Mouse (Mus musculus) hindbrain, embryonic 11.5 days (tissue): Measurements from ENCODE around the gene Myo18b. TPM values are rescaled to one million over a fixed set of nuclear protein-coding genes. Genes with fewer than 3 reads are reported as not detected.

Experiments
- ATAC-seq: fragments of 200-750 bp; cut with Nextera tagmentation; 2 replicates; pipeline ENCODE4 v1.8.0; 2017; ENCODE audit warnings: mild to moderate bottlenecking, moderate TSS enrichment, moderate library complexity; ENCODE audit not compliant: low FRiP score
- DNase-seq: peaks from one replicate; pipeline ENCODE4 v3.0.0-alpha.2; 2015; ENCODE audit warnings: low spot score
- H3K27ac ChIP-seq: fragments of 300-500 bp; sonication (generic); 2 replicates; pipeline ENCODE4 v1.5.1; 2014; ENCODE audit warnings: mild to moderate bottlenecking, low read depth, low read length
- H3K27me3 ChIP-seq: fragments of 300-500 bp; sonication (generic); 2 replicates; pipeline ENCODE4 v1.6.1; 2014; ENCODE audit warnings: mild to moderate bottlenecking, low read length, moderate library complexity, mixed read lengths; ENCODE audit not compliant: control insufficient read depth, insufficient read depth
- H3K36me3 ChIP-seq: fragments of 300-500 bp; sonication (generic); 2 replicates; pipeline ENCODE4 v1.6.1; 2014; ENCODE audit warnings: mild to moderate bottlenecking, low read length, moderate library complexity, mixed read lengths; ENCODE audit not compliant: control insufficient read depth, insufficient read depth
- H3K4me1 ChIP-seq: fragments of 300-500 bp; sonication (generic); replicated peaks from 2 replicates; pipeline ENCODE4 v1.6.1; 2014; ENCODE audit warnings: low read length, mixed read lengths; ENCODE audit not compliant: control insufficient read depth, insufficient read depth
- H3K4me2 ChIP-seq: fragments of 300-500 bp; sonication (generic); replicated peaks from 2 replicates; pipeline ENCODE4 v1.6.1; 2014; ENCODE audit warnings: mild to moderate bottlenecking, low read depth, low read length
- H3K4me3 ChIP-seq: fragments of 300-500 bp; sonication (generic); 2 replicates; pipeline ENCODE4 v1.5.1; 2014; ENCODE audit warnings: low read depth, low read length
- H3K9ac ChIP-seq: fragments of 300-500 bp; sonication (generic); 2 replicates; pipeline ENCODE4 v1.6.1; 2014; ENCODE audit warnings: low read depth, low read length
- H3K9me3 ChIP-seq: fragments of 300-500 bp; sonication (generic); 2 replicates; pipeline ENCODE4 v1.6.1; 2016; ENCODE audit warnings: low read length; ENCODE audit not compliant: control insufficient read depth
- WGBS: fragments of 180-500 bp; shearing (Covaris S2); extraction: QIAGEN DNeasy Blood & Tissue Kit; methylation state at CpG from one replicate; pipeline ENCODE4 v1.1.7; 2014; 5-methylcytosine and 5-hydroxymethylcytosine counted together
- polyA plus RNA-seq: library from polyadenylated mRNA; unstranded; fragments of >200 nt; fragmentation: Nextera tagmentation; extraction: Ambion mirVana; gene quantifications from 2 replicates; pipeline ENCODE4 v1.2.1, GENCODE M21; 2014

The Myo18b gene
- polyA plus RNA-seq, 1 experiment from 2014 or later: 0.68 TPM

GRCm38 (mm10) chr5:112864719-112865367 is 31.3 kb downstream of the Myo18b start:
- Histone ChIP-seq H3K36me3 (no peaks in the 10 kb centered on the region), H3K4me2 (no peak overlapping the region), H3K9ac (no peak overlapping the region), H3K4me3 (no peak overlapping the region), H3K4me1 (no peaks in the 10 kb centered on the region), H3K27me3 (peaks cover 9% of the 10 kb centered on the region; the same call in 1 of the 2 replicates), H3K27ac (no peak overlapping the region), H3K9me3 (no peaks in the 10 kb centered on the region)
- WGBS: 45% methylated on average over 4 of the region's 4 CpGs
- peak; percentile 73 for DNase-seq
- no peak for ATAC-seq

GRCm38 (mm10) chr5:112859379-112860035 is 36.7 kb downstream of the Myo18b start:
- H3K27me3 ChIP-seq: peaks cover 27% of the 10 kb centered on the region
- H3K9ac ChIP-seq: no peak overlapping the region
- 35% methylated on average over 12 of the region's 12 CpGs for WGBS
- H3K4me2 ChIP-seq: no peak overlapping the region
- H3K36me3 ChIP-seq: no peaks in the 10 kb centered on the region
- no peaks in the 10 kb centered on the region for H3K4me1 ChIP-seq
- H3K27ac ChIP-seq: no peak overlapping the region
- H3K4me3 ChIP-seq: no peak overlapping the region
- DNase-seq: no peak
- no peak for ATAC-seq
- H3K9me3 ChIP-seq: no peaks in the 10 kb centered on the region

GRCm38 (mm10) chr5:112853179-112853578 is 43.0 kb downstream of the Myo18b start:
- H3K9ac ChIP-seq: no peak overlapping the region
- DNase-seq (peak; percentile 62), ATAC-seq (peak; percentile 64)
- no peaks in the 10 kb centered on the region for H3K9me3 ChIP-seq
- H3K36me3 ChIP-seq: no peaks in the 10 kb centered on the region
- H3K27me3 ChIP-seq: peaks cover 31% of the 10 kb centered on the region
- WGBS: 27% methylated on average over 8 of the region's 8 CpGs
- H3K4me1 ChIP-seq: peaks cover 25% of the 10 kb centered on the region
- no peak overlapping the region for H3K4me2 ChIP-seq
- H3K27ac ChIP-seq: peak overlapping the region; percentile 54
- H3K4me3 ChIP-seq: no peak overlapping the region

- Histone ChIP-seq H3K27ac (peak overlapping the region; percentile 67; the same call in 1 of the 2 replicates), H3K4me3 (no peak overlapping the region), H3K36me3 (no peaks in the 10 kb centered on the region), H3K4me1 (peaks cover 31% of the 10 kb centered on the region), H3K27me3 (peaks cover 31% of the 10 kb centered on the region), H3K9ac (no peak overlapping the region), H3K4me2 (no peak overlapping the region), H3K9me3 (no peaks in the 10 kb centered on the region)
- ATAC-seq (peak; percentile 58), DNase-seq (peak; percentile 60)
- 12% methylated on average over 5 of the region's 5 CpGs for WGBS
Measured at GRCm38 (mm10) chr5:112851389-112851788, 44.8 kb downstream of the Myo18b start.

GRCm38 (mm10) chr5:112848586-112849280 is 47.4 kb downstream of the Myo18b start:
- WGBS: 3% methylated on average over 16 of the region's 16 CpGs
- no peak overlapping the region for H3K27ac ChIP-seq
- 0 out of 2 replicates have a peak, but pooled peaks have one; percentile 41 for ATAC-seq
- H3K4me2 ChIP-seq: peak overlapping the region; percentile 1; the same call in 1 of the 2 replicates
- peaks cover 37% of the 10 kb centered on the region for H3K4me1 ChIP-seq
- no peaks in the 10 kb centered on the region for H3K36me3 ChIP-seq
- peak; percentile 81 for DNase-seq
- H3K27me3 ChIP-seq: peaks cover 16% of the 10 kb centered on the region
- no peaks in the 10 kb centered on the region for H3K9me3 ChIP-seq
- no peak overlapping the region for H3K9ac ChIP-seq
- H3K4me3 ChIP-seq: no peak overlapping the region

GRCm38 (mm10) chr5:112847985-112848542 is 48.1 kb downstream of the Myo18b start:
- Histone ChIP-seq H3K36me3 (no peaks in the 10 kb centered on the region), H3K4me2 (peak overlapping the region; percentile 1; the same call in 1 of the 2 replicates), H3K4me1 (peaks cover 38% of the 10 kb centered on the region), H3K27ac (no peak overlapping the region), H3K9me3 (no peaks in the 10 kb centered on the region), H3K27me3 (peaks cover 16% of the 10 kb centered on the region), H3K4me3 (no peak overlapping the region), H3K9ac (0 out of 2 replicates have a peak overlapping the region, but pooled peaks have one; percentile 7)
- WGBS: 6% methylated on average over 24 of the region's 25 CpGs
- ATAC-seq (no peak), DNase-seq (no peak)

- no peak overlapping the region for H3K27ac ChIP-seq
- H3K4me2 ChIP-seq: no peak overlapping the region
- no peak overlapping the region for H3K9ac ChIP-seq
- ATAC-seq (no peak), DNase-seq (no peak)
- no peaks in the 10 kb centered on the region for H3K36me3 ChIP-seq
- H3K27me3 ChIP-seq: peaks cover 16% of the 10 kb centered on the region
- H3K4me1 ChIP-seq: peaks cover 30% of the 10 kb centered on the region
- H3K4me3 ChIP-seq: no peak overlapping the region
- H3K9me3 ChIP-seq: no peaks in the 10 kb centered on the region
- 81% methylated on average over 11 of the region's 11 CpGs for WGBS
Measured at GRCm38 (mm10) chr5:112846146-112846545, 50.0 kb downstream of the Myo18b start.

GRCm38 (mm10) chr5:112844460-112844859 is 51.7 kb downstream of the Myo18b start:
- Histone ChIP-seq H3K27me3 (peaks cover 8% of the 10 kb centered on the region; the same call in 1 of the 2 replicates), H3K4me2 (no peak overlapping the region), H3K9ac (no peak overlapping the region), H3K36me3 (no peaks in the 10 kb centered on the region), H3K9me3 (no peaks in the 10 kb centered on the region), H3K4me3 (no peak overlapping the region), H3K27ac (peak overlapping the region; percentile 58), H3K4me1 (peaks cover 23% of the 10 kb centered on the region)
- DNase-seq (no peak), ATAC-seq (0 out of 2 replicates have a peak, but pooled peaks have one; percentile 22)
- 25% methylated on average over 3 of the region's 3 CpGs for WGBS
